Mouse (Mus musculus): ENCODE results near the gene Dctn2.

- TF ChIP-seq POLR2A (IDR thresholded peaks at IDR 0.05; ENCODE audit: extremely low read depth, insufficient read depth, low read length), result peak; percentile 97
- no peak for TF ChIP-seq CTCF (IDR thresholded peaks at IDR 0.05; ENCODE audit: extremely low read depth, insufficient read depth, low read length)
Measured at GRCm38 (mm10) chr10:127290307-127290929, 24.2 kb downstream of the Dctn2 start.

All from cortical plate, adult 2 months (tissue).